ENCODE assay signal across 26 mouse cellular contexts in the genomic region with DNA sequence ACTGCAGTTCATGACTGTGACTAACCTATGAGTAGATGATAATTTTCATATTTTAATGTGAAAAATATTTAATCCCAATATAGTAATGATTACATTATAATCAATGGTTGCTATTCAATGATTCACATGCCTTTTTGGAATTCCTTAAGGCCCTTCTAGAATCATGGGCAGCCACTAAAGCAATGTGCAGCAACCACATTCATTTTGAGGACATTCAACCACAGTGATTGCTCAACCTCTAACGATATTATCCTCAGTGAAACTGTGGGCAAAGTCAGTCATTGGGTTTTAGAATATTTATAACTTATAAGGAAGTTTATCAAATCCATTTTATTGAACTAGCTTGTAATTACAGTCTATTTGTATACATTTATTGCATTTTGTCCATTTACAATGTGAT.
"Had no signal": no experiment of that assay in that cellular context is flagged by ENCODE, and none has a peak within 500 bp of the region (broad histone marks: within the 10 kb centered on the region; RNA-seq: fewer than 3 reads in every experiment).

No protein-coding gene starts in this region.

- ATAC-seq: hindbrain, postnatal 0 days; intestine, embryonic 16.5 days had no signal

- H3K4me2 ChIP-seq: heart, embryonic 11.5 days; heart, embryonic 13.5 days; heart, embryonic 15.5 days; hindbrain, embryonic 13.5 days; hindbrain, embryonic 15.5 days; kidney, embryonic 15.5 days; limb, embryonic 12.5 days; liver, embryonic 11.5 days; liver, embryonic 13.5 days had no signal

- H3K4me3 ChIP-seq: gastrocnemius, adult 2 months; heart, adult 2 months; heart, embryonic 13.5 days; heart, embryonic 15.5 days; hindbrain, embryonic 13.5 days; hindbrain, embryonic 15.5 days; kidney, embryonic 15.5 days; left cerebral cortex, adult 2 months; limb, embryonic 10.5 days; limb, embryonic 12.5 days; liver, embryonic 13.5 days had no signal

- H3K27me3 ChIP-seq: heart, embryonic 13.5 days; heart, embryonic 15.5 days; hindbrain, embryonic 13.5 days; hindbrain, embryonic 15.5 days; kidney, embryonic 15.5 days; limb, embryonic 12.5 days; liver, embryonic 13.5 days had no signal

- H3K36me3 ChIP-seq: heart, embryonic 13.5 days; heart, embryonic 15.5 days; hindbrain, embryonic 13.5 days; hindbrain, embryonic 15.5 days; kidney, embryonic 15.5 days; limb, embryonic 10.5 days; limb, embryonic 12.5 days; liver, embryonic 13.5 days had no signal

- DNase-seq: gastrocnemius, adult 2 months; gastrocnemius, postnatal 10 days; gastrocnemius, postnatal 25 days; heart, adult 11 months; heart, adult 2 months; heart, postnatal 14 days; heart, postnatal 36 days; kidney, adult 11 months; kidney, adult 2 months; kidney, adult 9 months; kidney, postnatal 14 days; kidney, postnatal 36 days; liver; liver, embryonic 13.5 days had no signal
